Mouse (Mus musculus) NIH3T3 (cell line): ENCODE measurements around the gene Vezf1.
A peak's percentile ranks its signal among the peaks of the same experiment; 100 is the strongest.
"Not testable (repeated sequence)": the region's sequence is repeated elsewhere in the genome, so short reads cannot be mapped to it uniquely, and the experiment has no call there.

Experiments
- DNase-seq: peaks from one replicate; pipeline ENCODE4 v3.0.0-alpha.2; 2012; ENCODE audit warnings: low read depth

Gene Vezf1

DNA sequence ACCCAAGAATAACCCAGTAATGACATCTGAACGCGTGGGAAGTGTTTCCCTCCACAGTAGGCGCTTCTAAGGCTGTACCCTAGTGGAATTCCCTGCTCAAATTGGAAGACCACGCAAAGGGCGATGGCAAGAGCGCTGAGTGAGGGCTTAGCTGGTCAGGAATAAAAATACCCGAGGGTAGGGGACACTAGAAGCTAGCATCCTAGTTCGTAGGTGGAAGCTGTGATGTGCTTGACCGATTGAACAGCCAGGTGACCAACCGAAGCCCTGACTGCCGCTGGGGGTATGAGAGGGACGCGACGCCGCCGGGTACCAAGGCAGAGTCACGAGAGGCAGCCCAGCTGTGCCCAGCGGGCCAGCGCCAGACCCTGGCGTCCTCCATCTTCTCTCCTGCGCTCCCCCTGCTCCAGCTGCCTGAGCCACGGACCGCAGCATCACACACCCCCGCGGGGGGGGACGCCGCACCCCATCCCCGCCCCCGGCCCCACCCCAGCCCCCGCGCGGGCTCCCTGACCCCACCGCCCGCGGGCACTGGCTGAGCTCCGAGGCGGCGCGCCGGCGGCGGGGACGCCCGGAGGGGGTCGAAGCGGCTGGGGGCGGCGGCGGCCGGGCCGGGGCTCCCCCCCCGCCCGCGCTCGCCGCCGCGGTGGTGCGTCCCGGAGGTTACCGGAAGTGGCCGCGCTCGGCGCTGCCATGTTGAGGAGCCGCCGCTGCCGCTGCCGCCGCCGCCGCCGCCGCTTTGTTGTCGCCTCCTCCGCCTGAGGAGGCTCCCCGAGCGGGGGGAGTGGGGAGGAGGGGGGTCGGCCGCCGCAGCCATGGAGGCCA lies at the start of gene Vezf1:
Gene Vezf1 (plus strand): TSS at position 694 of the 825 bp plus-strand sequence.
- DNase-seq, result peak; percentile 86

DNA sequence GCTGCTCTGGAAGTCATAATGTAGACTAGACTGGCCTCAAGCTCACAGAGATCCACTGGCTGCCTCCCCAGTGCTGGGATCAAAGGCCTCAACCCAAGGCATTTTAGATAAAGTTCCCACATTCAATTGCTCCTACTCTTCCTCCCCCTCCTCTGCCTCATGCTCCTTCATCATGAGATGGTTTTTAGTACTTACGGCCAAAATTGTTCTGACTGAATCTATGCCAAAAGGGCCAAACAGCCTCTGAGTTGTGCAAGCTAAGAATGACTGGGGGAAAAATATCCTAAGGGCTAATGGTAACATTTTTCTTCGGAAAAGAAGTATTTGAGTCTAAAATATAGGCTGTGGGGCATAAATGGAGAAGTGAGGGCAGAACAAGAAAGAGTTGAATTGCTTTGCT lies 44.1 kb upstream of the Vezf1 start:
- DNase-seq, result peak; percentile 88

DNA sequence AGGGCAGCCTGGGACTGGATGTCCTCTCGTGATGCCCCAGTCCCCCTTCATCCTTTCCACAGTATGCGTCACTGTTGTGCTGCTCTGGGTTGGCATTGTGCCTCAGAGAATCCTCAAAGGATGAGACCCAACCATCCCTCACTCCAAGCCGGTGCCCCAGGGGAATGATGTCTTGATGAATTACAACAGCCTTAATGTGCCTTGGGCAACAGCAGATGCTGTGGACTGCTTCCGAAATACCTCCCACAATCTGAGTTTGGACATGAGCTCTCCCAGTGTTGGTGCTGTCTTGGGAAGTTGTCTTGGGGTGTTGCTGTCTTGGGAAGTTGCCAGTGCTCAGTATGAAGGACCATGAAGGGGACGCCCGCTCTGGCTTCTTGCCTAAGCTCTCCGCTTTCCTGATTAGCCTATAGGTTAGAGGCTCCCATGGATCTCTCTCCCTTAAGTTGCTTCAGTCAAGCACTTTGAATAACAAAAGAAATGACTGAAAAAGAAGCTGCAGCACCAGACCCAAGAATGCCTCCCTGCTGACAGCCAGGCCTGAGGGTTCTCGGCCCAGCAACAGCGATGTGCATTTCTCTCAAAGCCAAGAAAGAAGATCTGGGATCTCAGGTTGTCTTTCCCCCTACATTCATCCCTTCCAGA lies 40.6 kb upstream of the Vezf1 start:
- peak; percentile 58 for DNase-seq

DNA sequence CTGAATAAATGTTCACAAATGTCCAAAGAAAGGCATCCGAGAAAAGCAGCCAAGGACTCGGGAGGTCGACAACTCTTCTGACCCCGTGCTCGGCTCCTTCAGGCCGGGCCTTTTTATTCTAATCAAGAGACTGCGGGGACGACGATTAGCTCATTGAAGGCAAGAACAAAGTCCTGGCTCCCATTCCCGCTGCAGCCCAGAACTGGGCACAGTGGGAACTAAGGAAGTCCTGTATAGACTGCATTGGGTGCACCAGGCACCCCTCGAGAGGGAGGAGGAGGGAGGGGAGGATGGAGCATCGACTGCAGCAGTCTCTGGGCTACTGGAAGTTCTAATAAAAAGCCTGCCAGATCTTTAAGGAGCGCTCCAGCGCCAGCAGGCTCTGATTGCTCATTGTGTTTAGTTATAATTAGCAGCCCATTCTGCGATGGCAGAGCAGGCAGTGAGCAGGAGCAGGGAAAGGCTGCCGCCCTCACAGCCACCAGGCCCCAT lies 39.8 kb upstream of the Vezf1 start:
- DNase-seq, result no peak

DNA sequence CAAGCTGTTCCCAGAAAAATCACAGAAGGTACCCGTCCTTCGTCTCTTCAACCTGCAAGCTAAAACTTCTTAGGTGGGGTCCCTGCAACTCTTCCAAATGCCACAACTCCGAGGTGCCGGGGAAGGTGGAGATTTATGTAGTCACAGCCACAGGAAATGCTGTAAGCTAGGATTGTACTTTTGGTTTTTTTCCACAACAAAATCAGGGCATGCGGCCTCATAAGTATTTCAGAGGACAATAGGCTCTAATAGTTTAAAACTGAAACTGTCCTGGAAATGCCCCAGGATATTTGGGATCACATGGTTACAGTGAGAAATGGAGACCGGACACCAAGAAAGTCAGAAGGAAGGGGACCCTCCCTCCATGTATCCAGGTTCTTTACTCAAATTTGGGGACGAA lies 37.9 kb upstream of the Vezf1 start:
- no peak for DNase-seq

DNA sequence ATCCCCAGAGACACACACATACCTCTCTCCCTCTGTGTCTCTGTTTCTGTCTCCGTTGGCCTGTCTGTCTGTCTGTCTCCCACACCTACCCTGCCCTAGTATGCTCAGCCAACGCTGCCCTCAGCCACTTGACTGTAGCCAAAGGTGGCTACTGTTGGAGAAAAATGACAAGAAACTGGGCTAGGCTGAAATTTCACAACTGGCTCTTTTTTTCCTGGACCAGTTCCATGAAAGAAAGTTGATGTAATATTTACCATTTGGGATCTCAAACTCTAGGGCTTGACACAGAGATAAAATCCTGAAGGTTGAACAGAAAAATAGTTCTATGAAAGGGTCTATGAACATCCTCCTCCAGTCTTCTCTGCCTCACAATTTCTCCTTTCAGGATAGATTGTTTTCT lies 37.2 kb upstream of the Vezf1 start:
- peak; percentile 61 for DNase-seq

DNA sequence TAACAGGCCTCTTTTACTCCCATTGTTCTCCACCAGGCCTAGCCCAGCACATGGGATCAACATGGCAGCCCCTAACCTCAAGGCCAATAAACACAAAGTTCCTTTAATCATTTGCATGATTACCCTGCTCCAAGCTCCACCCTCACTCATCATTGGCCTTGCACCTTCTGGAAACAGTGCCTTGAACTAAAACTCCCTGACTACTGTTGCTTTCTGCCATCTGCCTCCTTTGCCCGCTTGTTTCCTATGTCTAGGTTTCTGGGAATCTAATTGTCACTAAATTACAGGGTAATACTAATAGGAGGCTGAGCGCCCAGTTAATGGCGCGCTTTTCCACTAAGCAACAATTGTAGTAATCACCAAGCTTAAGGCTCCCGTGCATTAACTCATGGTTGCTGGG lies 36.3 kb upstream of the Vezf1 start:
- DNase-seq, result no peak

DNA sequence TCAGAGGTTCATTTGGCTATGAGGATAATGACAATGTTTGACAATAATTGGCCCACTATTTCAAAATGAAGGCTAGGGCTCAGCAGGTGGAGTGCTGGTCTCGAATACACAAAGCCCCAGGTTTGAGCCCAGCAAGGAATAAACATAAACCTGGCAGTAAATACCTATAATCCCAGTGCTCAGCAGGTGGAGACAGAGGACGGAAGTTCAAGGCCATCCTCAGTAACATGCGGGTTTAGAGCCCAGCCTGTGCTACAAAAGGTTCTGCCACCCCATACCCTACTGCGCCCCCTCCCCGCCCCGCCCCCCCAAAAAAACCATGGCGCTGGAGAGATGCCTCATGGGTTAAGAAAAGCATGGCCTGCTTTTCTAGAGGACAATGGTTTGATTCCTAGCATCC lies 32.1 kb upstream of the Vezf1 start:
- no peak for DNase-seq

DNA sequence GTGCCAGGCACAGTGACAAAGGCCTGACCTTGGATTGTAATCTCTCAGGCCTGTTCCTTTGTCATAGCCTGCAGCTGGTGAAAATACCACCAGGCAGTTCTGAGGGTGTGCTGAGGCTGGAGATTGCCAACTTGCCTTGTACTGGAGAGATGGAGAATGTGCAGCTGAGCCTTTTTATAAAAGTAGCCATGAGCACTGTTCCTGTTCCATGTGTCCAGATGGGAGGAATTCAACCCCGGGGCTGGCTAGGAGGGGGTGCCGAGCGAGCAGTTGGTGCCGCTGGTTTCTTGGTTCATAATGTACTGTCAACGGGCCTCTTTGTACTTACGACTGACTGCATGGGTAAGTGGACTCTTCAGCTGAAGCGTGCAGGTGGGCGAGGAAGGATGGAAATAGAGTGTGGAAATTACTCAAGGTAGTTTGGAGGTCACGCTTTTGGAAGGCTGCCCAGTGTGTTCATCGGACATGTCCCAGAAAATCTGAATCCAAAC lies 31.3 kb upstream of the Vezf1 start:
- DNase-seq, result no peak

DNA sequence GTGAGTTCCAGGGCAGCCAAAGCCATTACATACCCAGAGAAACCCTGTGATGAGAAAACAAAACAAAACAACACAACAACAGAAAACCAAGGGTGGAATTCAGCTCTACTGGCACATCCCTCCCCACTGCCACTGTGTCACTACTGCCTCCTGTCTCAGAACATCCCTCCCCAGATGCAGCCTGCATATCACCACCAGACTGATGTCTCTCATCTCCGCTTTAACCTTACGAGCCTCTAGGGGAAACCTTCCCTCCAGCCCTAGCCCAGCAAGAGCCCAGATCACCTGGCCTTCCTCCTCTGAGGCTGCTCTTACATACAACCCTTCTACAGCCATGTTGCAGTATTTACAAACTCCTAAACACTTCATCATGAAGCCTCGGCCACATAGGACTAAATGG lies 30.7 kb upstream of the Vezf1 start:
- no peak for DNase-seq

DNA sequence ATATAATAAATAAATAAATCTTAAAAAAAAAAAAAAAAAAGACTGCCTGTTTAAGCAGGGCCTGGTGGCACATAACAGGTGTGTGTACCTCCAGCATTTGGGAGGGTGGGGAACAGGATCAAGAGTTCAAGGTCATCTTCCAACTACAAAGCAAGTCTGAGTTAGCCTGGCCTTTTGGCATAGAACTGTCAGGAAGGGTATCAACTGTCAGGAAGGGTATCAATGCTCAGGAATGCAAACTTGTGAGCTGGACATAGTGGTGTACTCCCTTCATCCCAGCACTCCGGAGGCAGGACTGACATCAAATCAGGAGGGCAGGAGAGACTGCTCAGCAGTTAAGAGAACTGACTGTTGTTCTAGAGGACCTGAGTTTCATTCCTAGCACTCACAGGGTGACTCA lies 29.0 kb upstream of the Vezf1 start:
- DNase-seq, result no peak

DNA sequence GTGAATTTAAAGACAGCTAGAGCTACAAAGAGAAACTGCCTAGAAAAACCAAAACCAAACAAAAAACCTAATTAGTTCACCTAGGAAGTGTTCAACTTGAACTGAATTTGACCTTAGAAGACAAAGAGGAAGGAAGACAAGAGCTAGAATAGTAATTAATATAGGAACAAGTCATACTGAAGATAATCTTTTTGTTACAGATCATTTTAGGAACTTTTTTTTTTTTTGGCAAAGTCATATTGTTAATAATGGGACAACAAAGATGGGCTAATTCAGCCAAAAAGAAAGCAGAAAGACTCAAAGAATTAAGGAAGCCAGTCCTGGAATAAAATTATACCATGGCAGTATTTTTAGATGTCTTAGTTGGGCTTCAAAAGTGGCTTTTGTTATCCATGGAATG lies 23.8 kb upstream of the Vezf1 start:
- no peak for DNase-seq

DNA sequence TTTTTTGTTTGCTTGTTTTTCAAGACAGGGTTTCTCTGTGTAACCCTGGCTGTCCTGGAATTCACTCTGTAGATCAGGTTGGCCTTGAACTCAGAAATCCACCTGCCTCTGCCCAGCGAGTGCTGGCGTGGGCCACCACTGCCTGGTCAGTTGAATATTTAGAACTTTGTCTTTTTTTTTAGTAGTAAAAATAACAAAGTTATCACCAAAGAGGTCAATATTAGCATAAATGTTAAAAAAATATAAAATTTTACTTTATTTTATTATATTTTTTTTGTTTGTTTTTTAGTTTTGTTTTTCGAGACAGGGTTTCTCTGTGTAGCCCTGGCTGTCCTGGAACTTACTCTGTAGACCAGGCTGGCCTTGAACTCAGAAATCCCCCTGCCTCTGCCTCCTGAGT lies 22.9 kb upstream of the Vezf1 start:
- not testable (repeated sequence) for DNase-seq

DNA sequence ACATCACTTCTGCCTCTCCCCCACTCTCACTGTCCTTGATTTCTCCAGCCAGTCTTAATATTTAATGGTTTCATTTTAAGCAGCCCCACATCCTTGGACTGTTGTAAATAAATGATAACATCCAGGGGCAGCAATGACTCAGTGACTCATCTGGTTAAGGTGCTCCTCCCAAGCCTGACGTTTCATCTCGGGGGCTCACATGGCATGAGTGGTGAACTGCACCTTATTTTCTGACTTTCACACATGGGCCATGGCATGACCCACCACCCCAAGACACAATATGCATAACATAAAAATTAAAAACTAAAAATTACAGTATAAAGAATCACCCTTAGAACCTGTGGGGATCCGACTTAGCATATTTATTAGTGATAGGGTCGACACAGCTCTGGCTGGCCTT lies 22.2 kb upstream of the Vezf1 start:
- no peak for DNase-seq

DNA sequence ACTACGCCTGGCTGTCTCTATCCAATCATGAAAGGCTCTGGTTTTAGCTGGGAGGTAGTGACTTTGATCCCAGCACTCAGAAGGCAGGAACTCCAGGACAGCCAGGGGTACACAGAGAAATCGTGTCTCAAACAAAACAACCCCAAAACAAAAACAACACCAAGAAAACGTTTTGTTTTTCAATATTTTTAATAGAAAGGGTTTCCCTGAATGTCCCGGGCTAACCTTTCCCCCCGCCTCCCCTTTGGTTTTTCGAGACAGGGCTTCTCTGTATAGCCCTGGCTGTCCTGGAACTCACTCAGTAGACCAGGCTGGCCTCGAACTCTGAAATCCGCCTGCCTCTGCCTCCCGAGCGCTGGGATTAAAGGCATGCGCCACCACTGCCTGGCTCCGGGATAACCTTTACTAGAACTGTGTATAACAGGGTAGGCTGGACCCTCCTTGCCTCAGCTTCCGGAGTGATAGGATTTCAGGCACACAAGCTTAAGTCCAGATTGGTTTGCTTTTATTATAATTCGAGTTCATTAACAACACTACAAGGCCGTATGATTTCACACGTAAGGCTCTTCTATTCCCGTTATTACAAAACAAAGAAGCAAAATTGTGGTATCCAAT lies 21.6 kb upstream of the Vezf1 start:
- DNase-seq, result no peak

DNA sequence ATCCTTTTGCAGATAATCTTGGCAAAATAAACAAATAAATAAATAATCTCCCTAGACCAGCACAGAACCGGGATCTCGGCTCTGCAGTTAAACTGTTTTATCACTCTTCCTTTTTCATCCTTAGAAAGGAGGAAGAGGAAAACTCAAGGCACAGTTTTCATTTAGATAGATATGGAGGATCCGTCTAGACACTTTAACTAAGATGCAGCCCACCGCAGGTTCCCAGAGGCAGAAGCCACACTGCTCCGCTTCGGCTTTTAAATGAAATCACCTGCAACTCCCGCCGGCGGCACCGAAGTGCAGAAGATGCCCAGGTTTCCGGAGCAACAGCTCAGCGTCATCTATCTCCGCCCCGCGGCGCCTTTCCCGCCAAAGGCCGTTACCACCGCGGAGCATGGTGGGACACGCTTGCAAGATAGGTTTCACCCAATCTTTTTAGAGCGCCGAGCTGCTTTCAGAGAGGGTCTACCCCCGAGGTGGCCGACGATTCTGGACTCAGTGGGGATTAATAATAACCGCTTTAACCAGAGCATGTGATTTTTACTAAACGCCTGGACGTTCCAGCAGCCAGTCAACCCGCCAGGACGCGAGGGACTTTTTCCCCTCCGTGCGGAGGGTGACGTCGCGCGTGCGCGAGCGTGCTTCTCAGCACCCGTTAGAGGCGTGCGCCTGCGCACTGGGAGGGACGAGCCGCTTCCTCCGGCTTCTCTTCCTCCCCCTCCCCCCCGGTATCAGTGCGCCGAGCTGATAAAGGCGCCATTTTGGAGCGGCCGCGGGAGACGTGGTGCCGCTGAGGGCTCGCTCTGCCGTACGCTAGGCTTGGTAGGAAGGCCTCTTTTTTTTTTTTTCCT lies 20.9 kb upstream of the Vezf1 start, which contains the start of gene Srsf1:
Gene Srsf1 (plus strand): TSS at position 430 of the 851 bp plus-strand sequence.
- DNase-seq, result peak; percentile 99

DNA sequence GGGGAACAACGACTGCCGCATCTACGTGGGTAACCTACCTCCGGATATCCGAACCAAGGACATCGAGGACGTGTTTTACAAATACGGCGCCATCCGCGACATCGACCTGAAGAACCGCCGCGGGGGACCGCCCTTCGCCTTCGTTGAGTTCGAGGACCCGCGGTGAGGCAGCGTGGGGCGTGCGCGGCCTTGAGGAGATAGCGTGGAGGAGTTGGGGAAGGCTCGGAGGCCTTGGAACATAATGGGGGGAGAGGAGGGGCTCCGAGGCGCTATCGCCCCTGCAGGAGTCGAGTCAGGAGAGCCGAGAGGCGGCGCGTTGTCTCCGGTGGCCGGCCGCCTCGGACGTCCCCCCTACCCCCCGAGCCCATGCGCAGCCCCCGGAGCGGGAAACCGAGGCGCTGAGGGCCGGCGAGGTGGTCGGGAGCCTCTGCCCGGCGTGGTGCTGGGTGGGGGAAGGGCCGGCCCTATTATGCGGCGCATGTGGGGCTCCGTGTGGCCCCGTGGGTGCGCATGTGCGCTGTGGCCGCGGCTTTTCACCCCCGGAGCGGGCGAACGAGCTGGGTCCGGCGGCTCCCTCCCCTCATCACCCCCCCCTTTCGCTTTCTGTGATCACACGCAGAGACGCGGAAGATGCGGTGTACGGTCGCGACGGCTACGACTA lies 20.1 kb upstream of the Vezf1 start:
- peak; percentile 81 for DNase-seq

DNA sequence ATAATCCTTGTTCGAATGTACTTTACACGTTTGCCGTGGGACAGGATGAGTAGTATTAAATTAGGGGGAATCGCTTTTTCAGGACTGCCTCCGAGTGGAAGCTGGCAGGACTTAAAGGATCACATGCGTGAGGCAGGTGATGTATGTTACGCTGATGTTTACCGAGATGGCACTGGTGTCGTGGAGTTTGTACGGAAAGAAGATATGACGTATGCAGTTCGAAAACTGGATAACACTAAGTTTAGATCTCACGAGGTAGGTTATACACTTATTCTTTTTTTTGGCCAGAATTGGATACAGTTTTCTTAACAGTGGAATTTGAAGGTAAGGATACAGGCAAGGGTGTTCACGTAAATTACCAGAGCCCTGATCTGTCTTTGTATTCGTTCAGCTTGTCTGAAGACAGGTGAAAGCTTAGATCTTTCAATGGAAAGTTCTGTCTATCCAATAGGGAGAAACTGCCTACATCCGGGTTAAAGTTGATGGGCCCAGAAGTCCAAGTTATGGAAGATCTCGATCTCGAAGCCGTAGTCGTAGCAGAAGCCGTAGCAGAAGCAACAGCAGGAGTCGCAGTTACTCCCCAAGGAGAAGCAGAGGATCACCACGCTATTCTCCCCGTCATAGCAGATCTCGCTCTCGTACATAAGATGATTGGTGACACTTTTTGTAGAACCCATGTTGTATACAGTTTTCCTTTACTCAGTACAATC lies 19.0 kb upstream of the Vezf1 start:
- peak; percentile 41 for DNase-seq

DNA sequence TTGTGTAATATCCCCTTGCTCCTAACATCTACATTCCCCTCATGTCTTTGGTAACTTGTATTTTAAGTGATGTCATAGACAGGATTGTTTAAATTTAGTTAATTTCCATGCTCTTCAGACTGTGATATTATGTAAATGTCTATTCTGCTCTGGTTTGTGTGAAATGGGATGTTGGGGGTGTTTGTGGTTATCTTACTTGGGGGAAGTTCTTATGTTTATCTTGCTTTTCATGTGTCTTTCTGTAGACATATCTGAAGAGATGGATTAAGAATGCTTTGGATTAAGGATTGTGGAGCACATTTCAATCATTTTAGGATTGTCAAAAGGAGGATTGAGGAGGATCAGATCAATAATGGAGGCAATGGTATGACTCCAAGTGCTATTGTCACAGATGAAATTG lies 18.3 kb upstream of the Vezf1 start:
- no peak for DNase-seq

DNA sequence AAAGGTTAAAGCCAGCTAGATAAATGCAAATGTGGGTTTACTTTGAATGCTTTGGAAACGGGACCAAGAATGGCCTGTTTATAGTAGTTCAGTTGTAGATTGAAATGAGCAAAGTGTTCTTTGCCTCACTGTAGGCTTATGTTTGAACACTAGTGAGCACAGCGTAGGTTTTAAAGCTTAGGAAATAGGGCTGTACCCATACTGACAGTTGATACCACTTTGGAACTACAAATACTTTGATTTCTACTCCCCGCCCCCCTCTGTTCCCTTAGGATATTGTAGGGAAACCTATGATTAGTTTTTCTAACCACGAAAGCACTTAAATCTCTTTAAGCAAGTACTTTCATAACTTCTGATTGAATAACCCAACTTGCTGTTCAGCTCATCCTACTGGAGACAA lies 15.4 kb upstream of the Vezf1 start:
- no peak for DNase-seq

DNA sequence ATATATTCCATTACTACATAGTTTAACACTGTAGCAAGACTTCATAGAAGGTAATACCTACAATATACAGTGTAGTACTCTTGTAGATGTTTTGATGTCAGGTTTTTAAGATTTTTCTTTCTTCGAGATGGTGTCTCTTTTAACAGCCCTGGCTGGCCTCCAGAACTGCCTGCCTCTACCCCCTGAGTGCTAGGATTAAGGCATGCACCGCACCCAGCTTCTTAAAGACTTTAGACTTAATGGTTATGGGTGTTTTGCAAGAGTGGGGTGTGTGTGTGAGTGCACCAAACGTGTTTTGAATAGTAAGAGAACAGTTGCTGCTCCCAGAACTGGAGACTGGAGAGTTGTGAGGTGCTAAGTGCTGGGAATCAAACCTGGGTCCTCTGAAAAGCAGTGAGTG lies 14.3 kb upstream of the Vezf1 start:
- DNase-seq, result no peak
